Mouse (Mus musculus) heart, adult 2 months (tissue): ENCODE data around the gene Otulinl.

Experiments used
- CTCF ChIP-seq: fragments of 200-600 bp; IDR thresholded peaks from 2 replicates; pipeline ENCODE4 v1.8.1; 2022; ENCODE audit warnings: antibody characterized with exemption, mild to moderate bottlenecking, moderate library complexity
- EP300 ChIP-seq: fragments of 200-500 bp; IDR thresholded peaks from 2 replicates; pipeline ENCODE4 v1.6.1; 2011; ENCODE audit warnings: low read depth, low read length, control low read depth; ENCODE audit not compliant: insufficient read depth
- POLR2A ChIP-seq: fragments of 200-500 bp; IDR thresholded peaks from 2 replicates; pipeline ENCODE4 v1.6.1; 2011; ENCODE audit warnings: mild to moderate bottlenecking, low read depth, low read length, control low read depth; ENCODE audit not compliant: insufficient read depth

- TF ChIP-seq POLR2A = no peak
- TF ChIP-seq CTCF = no peak
- TF ChIP-seq EP300 = no peak
Measured at GRCm38 (mm10) chr15:27724796-27725680, 43.7 kb upstream of the Otulinl start.
